8 mouse cellular contexts compared by ENCODE assay signal in genomic region chr7:122945149-122945548, GRCm38 (mm10). TPM values are rescaled to one million over a fixed set of nuclear protein-coding genes. Genes with fewer than 3 reads are reported as not detected.
A peak's percentile ranks its signal among the peaks of the same experiment; 100 is the strongest.
DNase-seq lines count a peak whose midpoint lies in the region; ATAC-seq and TF ChIP-seq lines count a peak whose summit lies in the region.

No protein-coding gene starts in this region.

- no peak overlapping the region for H3K4me3 ChIP-seq in embryonic facial prominence, embryonic 10.5 days
- H3K4me3 ChIP-seq in liver, postnatal 0 days (ENCODE audit: low read depth, low read length): no peak overlapping the region

- no peaks in the 10 kb centered on the region; the same call in 1 of the 2 replicates for H3K4me1 ChIP-seq in embryonic facial prominence, embryonic 10.5 days
- no peaks in the 10 kb centered on the region for H3K4me1 ChIP-seq in liver, postnatal 0 days (ENCODE audit: insufficient read depth)

- H3K4me2 ChIP-seq in liver, postnatal 0 days (ENCODE audit: low read depth, low read length): no peak overlapping the region

- H3K9ac ChIP-seq in liver, postnatal 0 days (replicated peaks): no peak overlapping the region

- no peak overlapping the region for H3K27ac ChIP-seq in embryonic facial prominence, embryonic 10.5 days (replicated peaks)
- no peak overlapping the region for H3K27ac ChIP-seq in liver, postnatal 0 days (ENCODE audit: low read depth)

- TF ChIP-seq CTCF in liver, postnatal 0 days (IDR thresholded peaks at IDR 0.05; ENCODE audit: low read depth): peak; percentile 83

- no peaks in the 10 kb centered on the region for H3K27me3 ChIP-seq in embryonic facial prominence, embryonic 10.5 days (replicated peaks; ENCODE audit: low read depth, poor library complexity, severe bottlenecking)
- H3K27me3 ChIP-seq in liver, postnatal 0 days (ENCODE audit: insufficient read depth, low read length): no peaks in the 10 kb centered on the region

- TF ChIP-seq EP300 in liver, postnatal 0 days (IDR thresholded peaks at IDR 0.05; ENCODE audit: low read depth): no peak

- no peaks in the 10 kb centered on the region for H3K9me3 ChIP-seq in embryonic facial prominence, embryonic 10.5 days
- H3K9me3 ChIP-seq in liver, postnatal 0 days (ENCODE audit: low read length): no peaks in the 10 kb centered on the region

- no peaks in the 10 kb centered on the region for H3K36me3 ChIP-seq in embryonic facial prominence, embryonic 10.5 days (replicated peaks)
- no peaks in the 10 kb centered on the region for H3K36me3 ChIP-seq in liver, postnatal 0 days (replicated peaks; ENCODE audit: insufficient read depth, low read length)

- peak; percentile 48 for ATAC-seq in CD4-positive, CD25-positive, alpha-beta regulatory T cell, adult 4 months
- peak; percentile 70 for ATAC-seq in liver, postnatal 0 days

- peak; percentile 85 for DNase-seq in adrenal gland, postnatal 14 days
- DNase-seq in embryonic facial prominence, embryonic 10.5 days (ENCODE audit: low spot score): peak; percentile 68
- peak; percentile 58 to 70 for DNase-seq in heart, adult 9 months (ENCODE audit: low spot score in 2 of 2)
- DNase-seq in kidney, postnatal 4 days: peak; percentile 84 to 87
- peak; percentile 70 for DNase-seq in liver, postnatal 0 days
- DNase-seq in ovary, postnatal 36 days (ENCODE audit: low spot score): peak; percentile 64
- DNase-seq in thymus, postnatal 14 days: peak; percentile 75

- WGBS in embryonic facial prominence, embryonic 10.5 days: 0% methylated on average over 1 of the region's 1 CpGs
- WGBS in liver, postnatal 0 days (ENCODE audit: insufficient replicate concordance): 0% methylated on average over 1 of the region's 1 CpGs

RNA-seq across cellular contexts. Expression of gene Rbbp6, which starts 20.3 kb away (rescaled TPM):
- polyA plus RNA-seq in CD4-positive, CD25-positive, alpha-beta regulatory T cell, adult 4 months (2017; shearing (Covaris generic)): 10 to 100 TPM; 46.4 to 51.4 TPM
- 55.2 and 58.2 TPM in 2 replicates for total RNA-seq in adrenal gland, postnatal 14 days (2021)
- 29.3 and 30.6 TPM in 2 replicates for polyA plus RNA-seq in embryonic facial prominence, embryonic 10.5 days (2016; fragmentation: Nextera tagmentation; extraction: Ambion mirVana)
- polyA plus RNA-seq in liver, postnatal 0 days (2015; fragmentation: Nextera tagmentation; extraction: Ambion mirVana): 7.8 and 8.7 TPM in 2 replicates
